Mouse (Mus musculus): ENCODE results near the gene Clec16a. TPM values are rescaled to one million over a fixed set of nuclear protein-coding genes. Genes with fewer than 3 reads are reported as not detected.
A peak's percentile ranks its signal among the peaks of the same experiment; 100 is the strongest.

The Clec16a gene
- polyA plus RNA-seq, 1 experiment from 2014 or later = 31.5 TPM

- WGBS = 36% methylated on average over 2 of the region's 2 CpGs
- Histone ChIP-seq H3K4me3 (replicated peaks) (no peak overlapping the region), H3K36me3 (no peaks in the 10 kb centered on the region), H3K9me3 (no peaks in the 10 kb centered on the region), H3K9ac (no peak overlapping the region), H3K27ac (0 out of 2 replicates have a peak overlapping the region, but pooled peaks have one; percentile 13), H3K4me1 (peaks cover 18% of the 10 kb centered on the region), H3K4me2 (no peak overlapping the region), H3K27me3 (replicated peaks) (no peaks in the 10 kb centered on the region)
- no peak for ATAC-seq (ENCODE audit: insufficient read depth, low FRiP score, low read depth)
Measured at GRCm38 (mm10) chr16:10656461-10656860, 111.3 kb downstream of the Clec16a start.

- no peaks in the 10 kb centered on the region for H3K9me3 ChIP-seq
- no peaks in the 10 kb centered on the region for H3K27me3 ChIP-seq (replicated peaks)
- no peak for ATAC-seq (ENCODE audit: insufficient read depth, low FRiP score, low read depth)
- peaks cover 22% of the 10 kb centered on the region for H3K4me1 ChIP-seq
- H3K4me2 ChIP-seq = no peak overlapping the region
- H3K36me3 ChIP-seq = no peaks in the 10 kb centered on the region
- no peak overlapping the region for H3K4me3 ChIP-seq (replicated peaks)
- no peak overlapping the region for H3K9ac ChIP-seq
- no peak overlapping the region for H3K27ac ChIP-seq
- 78% methylated on average over 1 of the region's 1 CpGs for WGBS
Measured at GRCm38 (mm10) chr16:10656939-10657338, 111.8 kb downstream of the Clec16a start.

GRCm38 (mm10) chr16:10659211-10659610, 114.1 kb downstream of the Clec16a start:
- H3K4me3 ChIP-seq (replicated peaks) = no peak overlapping the region
- H3K9me3 ChIP-seq = no peaks in the 10 kb centered on the region
- H3K9ac ChIP-seq = no peak overlapping the region
- H3K27ac ChIP-seq = no peak overlapping the region
- WGBS = 79% methylated on average over 2 of the region's 2 CpGs
- no peaks in the 10 kb centered on the region for H3K36me3 ChIP-seq
- peaks cover 31% of the 10 kb centered on the region for H3K4me1 ChIP-seq
- no peak for ATAC-seq (ENCODE audit: insufficient read depth, low FRiP score, low read depth)
- no peaks in the 10 kb centered on the region for H3K27me3 ChIP-seq (replicated peaks)
- H3K4me2 ChIP-seq = no peak overlapping the region

GRCm38 (mm10) chr16:10660526-10660925, 115.4 kb downstream of the Clec16a start:
- H3K4me1 ChIP-seq = peaks cover 40% of the 10 kb centered on the region

GRCm38 (mm10) chr16:10661385-10661784, 116.2 kb downstream of the Clec16a start:
- ATAC-seq (ENCODE audit: insufficient read depth, low FRiP score, low read depth) = no peak
- Histone ChIP-seq H3K36me3 (no peaks in the 10 kb centered on the region), H3K27me3 (replicated peaks) (no peaks in the 10 kb centered on the region), H3K27ac (no peak overlapping the region), H3K4me1 (peaks cover 35% of the 10 kb centered on the region), H3K9ac (no peak overlapping the region), H3K4me3 (replicated peaks) (no peak overlapping the region), H3K4me2 (no peak overlapping the region), H3K9me3 (no peaks in the 10 kb centered on the region)
- 61% methylated on average over 2 of the region's 2 CpGs for whole genome bisulfite sequencing

More at GRCm38 (mm10) chr16:10660526-10660925, 115.4 kb downstream of the Clec16a start:
- Histone ChIP-seq H3K27ac (no peak overlapping the region), H3K36me3 (no peaks in the 10 kb centered on the region), H3K4me3 (replicated peaks) (no peak overlapping the region), H3K9me3 (no peaks in the 10 kb centered on the region), H3K9ac (no peak overlapping the region), H3K4me2 (no peak overlapping the region), H3K27me3 (replicated peaks) (no peaks in the 10 kb centered on the region)
- no peak for ATAC-seq (ENCODE audit: insufficient read depth, low FRiP score, low read depth)

GRCm38 (mm10) chr16:10663890-10664731, 119.0 kb downstream of the Clec16a start:
- Histone ChIP-seq H3K4me3 (replicated peaks) (no peak overlapping the region), H3K27ac (peak overlapping the region; percentile 89), H3K4me1 (peaks cover 45% of the 10 kb centered on the region), H3K9ac (no peak overlapping the region), H3K4me2 (peak overlapping the region; percentile 14; the same call in 1 of the 2 replicates), H3K9me3 (no peaks in the 10 kb centered on the region), H3K27me3 (replicated peaks) (no peaks in the 10 kb centered on the region), H3K36me3 (no peaks in the 10 kb centered on the region)
- ATAC-seq (ENCODE audit: insufficient read depth, low FRiP score, low read depth) = peak; percentile 29
- WGBS = 49% methylated on average over 12 of the region's 12 CpGs

GRCm38 (mm10) chr16:10664921-10665894, 120.1 kb downstream of the Clec16a start:
- peak; percentile 70 for ATAC-seq (ENCODE audit: insufficient read depth, low FRiP score, low read depth)
- 25% methylated on average over 12 of the region's 12 CpGs for WGBS
- H3K4me1 ChIP-seq = peaks cover 51% of the 10 kb centered on the region

GRCm38 (mm10) chr16:10666766-10667165, 121.6 kb downstream of the Clec16a start:
- Histone ChIP-seq H3K4me2 (no peak overlapping the region), H3K36me3 (no peaks in the 10 kb centered on the region), H3K4me1 (peaks cover 43% of the 10 kb centered on the region), H3K9ac (no peak overlapping the region), H3K27ac (no peak overlapping the region), H3K4me3 (replicated peaks) (no peak overlapping the region), H3K27me3 (replicated peaks) (no peaks in the 10 kb centered on the region), H3K9me3 (no peaks in the 10 kb centered on the region)
- 60% methylated on average over 3 of the region's 3 CpGs for WGBS
- no peak for ATAC-seq (ENCODE audit: insufficient read depth, low FRiP score, low read depth)

More at GRCm38 (mm10) chr16:10664921-10665894, 120.1 kb downstream of the Clec16a start:
- Histone ChIP-seq H3K27me3 (replicated peaks) (no peaks in the 10 kb centered on the region), H3K36me3 (no peaks in the 10 kb centered on the region), H3K9me3 (no peaks in the 10 kb centered on the region), H3K27ac (peak overlapping the region; percentile 89), H3K4me3 (replicated peaks) (no peak overlapping the region), H3K4me2 (peak overlapping the region; percentile 19; the same call in 1 of the 2 replicates), H3K9ac (no peak overlapping the region)

- Histone ChIP-seq H3K9ac (no peak overlapping the region), H3K27ac (no peak overlapping the region), H3K4me2 (no peak overlapping the region), H3K4me3 (replicated peaks) (no peak overlapping the region), H3K4me1 (peaks cover 50% of the 10 kb centered on the region), H3K9me3 (no peaks in the 10 kb centered on the region), H3K36me3 (no peaks in the 10 kb centered on the region), H3K27me3 (replicated peaks) (no peaks in the 10 kb centered on the region)
- ATAC-seq (ENCODE audit: insufficient read depth, low FRiP score, low read depth) = no peak
- WGBS = 51% methylated on average over 8 of the region's 8 CpGs
Measured at GRCm38 (mm10) chr16:10668453-10668852, 123.3 kb downstream of the Clec16a start.

GRCm38 (mm10) chr16:10668991-10669703, 124.0 kb downstream of the Clec16a start:
- Histone ChIP-seq H3K36me3 (no peaks in the 10 kb centered on the region), H3K27ac (no peak overlapping the region), H3K4me2 (no peak overlapping the region), H3K9ac (no peak overlapping the region), H3K4me1 (peaks cover 46% of the 10 kb centered on the region), H3K4me3 (replicated peaks) (no peak overlapping the region), H3K9me3 (no peaks in the 10 kb centered on the region), H3K27me3 (replicated peaks) (no peaks in the 10 kb centered on the region)
- no peak for ATAC-seq (ENCODE audit: insufficient read depth, low FRiP score, low read depth)
- 71% methylated on average over 7 of the region's 7 CpGs for WGBS

GRCm38 (mm10) chr16:10669936-10670335, 124.8 kb downstream of the Clec16a start:
- H3K4me3 ChIP-seq (replicated peaks) = no peak overlapping the region
- H3K9me3 ChIP-seq = no peaks in the 10 kb centered on the region
- H3K4me2 ChIP-seq = no peak overlapping the region
- H3K36me3 ChIP-seq = no peaks in the 10 kb centered on the region
- H3K27ac ChIP-seq = no peak overlapping the region
- no peaks in the 10 kb centered on the region for H3K27me3 ChIP-seq (replicated peaks)
- ATAC-seq (ENCODE audit: insufficient read depth, low FRiP score, low read depth) = no peak
- H3K9ac ChIP-seq = no peak overlapping the region
- 59% methylated on average over 3 of the region's 3 CpGs for WGBS
- peaks cover 40% of the 10 kb centered on the region for H3K4me1 ChIP-seq

Measured in stomach, embryonic 15.5 days (tissue).